Mouse (Mus musculus) cerebellum, postnatal 10 days (tissue): ENCODE data around the gene Sec24a.
A peak's percentile ranks its signal among the peaks of the same experiment; 100 is the strongest.
"Not testable (repeated sequence)": the region's sequence is repeated elsewhere in the genome, so short reads cannot be mapped to it uniquely, and the experiment has no call there.

Experiments used
- DNase-seq, 2 experiments: peaks; one replicate each; pipeline ENCODE4 v3.0.0; 2021; ENCODE audit warnings: mixed read lengths in 2 of 2

Sec24a gene

GRCm38 (mm10) chr11:51763213-51763907, at the start of gene Sec24a, which contains the start of gene Sar1b:
Sec24a (minus strand) TSS chr11:51763634.
Sar1b (plus strand) TSS chr11:51763687.
- peak; percentile 92 for DNase-seq

GRCm38 (mm10) chr11:51812022-51812546, 48.6 kb upstream of the Sec24a start:
- DNase-seq: no peak

- no peak for DNase-seq
Observed at GRCm38 (mm10) chr11:51811230-51811629, 47.8 kb upstream of the Sec24a start.

GRCm38 (mm10) chr11:51809632-51810224, 46.3 kb upstream of the Sec24a start:
- DNase-seq: peak; percentile 47 to 53

- DNase-seq: no peak
Observed at GRCm38 (mm10) chr11:51807108-51807879, 43.9 kb upstream of the Sec24a start.

- DNase-seq: peak; percentile 83 to 85
Observed at GRCm38 (mm10) chr11:51805221-51805981, 42.0 kb upstream of the Sec24a start.

GRCm38 (mm10) chr11:51800634-51801325, 37.3 kb upstream of the Sec24a start:
- DNase-seq: no peak

- peak; percentile 27 to 31 for DNase-seq
Observed at GRCm38 (mm10) chr11:51796272-51796671, 32.8 kb upstream of the Sec24a start.

- DNase-seq: no peak
Observed at GRCm38 (mm10) chr11:51790662-51791061, 27.2 kb upstream of the Sec24a start.

GRCm38 (mm10) chr11:51789735-51790134, 26.3 kb upstream of the Sec24a start:
- DNase-seq: not testable (repeated sequence)

- peak; percentile 53 to 69 for DNase-seq
Observed at GRCm38 (mm10) chr11:51785926-51786325, 22.5 kb upstream of the Sec24a start.

GRCm38 (mm10) chr11:51782721-51783120, 19.3 kb upstream of the Sec24a start:
- no peak for DNase-seq

- no peak for DNase-seq
Observed at GRCm38 (mm10) chr11:51780773-51781267, 17.4 kb upstream of the Sec24a start.

GRCm38 (mm10) chr11:51777478-51777877, 14.0 kb upstream of the Sec24a start:
- DNase-seq: no peak

GRCm38 (mm10) chr11:51775507-51775906, 12.1 kb upstream of the Sec24a start:
- DNase-seq: no peak

GRCm38 (mm10) chr11:51768296-51768695, 4.9 kb upstream of the Sec24a start:
- no peak for DNase-seq

GRCm38 (mm10) chr11:51767579-51768220, 4.3 kb upstream of the Sec24a start:
- DNase-seq: no peak

GRCm38 (mm10) chr11:51764816-51765215, 1.4 kb upstream of the Sec24a start:
- DNase-seq: no peak

- DNase-seq: no peak
Observed at GRCm38 (mm10) chr11:51763955-51764354, 521 bp upstream of the Sec24a start.

GRCm38 (mm10) chr11:51761241-51761640, 2.2 kb downstream of the Sec24a start:
- no peak for DNase-seq
